ENCODE assay signal across 14 mouse cellular contexts in the genomic region with DNA sequence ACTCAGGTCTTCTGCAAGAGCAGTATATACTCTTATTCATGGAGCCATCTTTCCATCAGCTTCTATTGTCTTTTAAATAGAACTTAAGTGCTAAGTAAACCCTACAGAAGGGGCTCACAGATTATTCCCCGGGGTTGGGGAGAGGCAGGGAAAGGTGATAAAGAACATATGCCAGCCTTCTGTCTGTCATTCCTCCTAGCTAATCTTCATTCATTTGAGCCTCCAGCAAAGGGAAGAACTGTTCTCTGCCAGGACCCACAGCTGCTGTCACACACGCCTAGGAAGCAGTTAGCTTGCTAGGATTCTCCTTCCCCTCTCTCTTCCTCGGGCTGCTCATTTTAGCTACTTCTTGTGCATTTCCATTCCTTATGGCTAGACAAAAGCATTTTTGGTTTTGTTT.
DNase-seq lines count a peak whose midpoint lies in the region; ATAC-seq and TF ChIP-seq lines count a peak whose summit lies in the region.
"Had no signal": no experiment of that assay in that cellular context is flagged by ENCODE, and none has a peak within 500 bp of the region (broad histone marks: within the 10 kb centered on the region; RNA-seq: fewer than 3 reads in every experiment).

No protein-coding gene starts in this region.

- no peak for TF ChIP-seq CTCF in lung, adult 2 months (IDR thresholded peaks at IDR 0.05; ENCODE audit: insufficient read depth, low read length)
- no peak for TF ChIP-seq CTCF in layer of hippocampus, adult 2 months (conservative IDR thresholded peaks at IDR 0.05)

- H3K27me3 ChIP-seq in heart, embryonic 11.5 days (ENCODE audit: control insufficient read depth, insufficient read depth, low read length) = no peaks in the 10 kb centered on the region
- H3K27me3 ChIP-seq in lung, embryonic 15.5 days = no peaks in the 10 kb centered on the region
- H3K27me3 ChIP-seq in forebrain, embryonic 14.5 days (replicated peaks; ENCODE audit: control insufficient read depth, insufficient read depth, low read length) = no peaks in the 10 kb centered on the region
- no peaks in the 10 kb centered on the region for H3K27me3 ChIP-seq in midbrain, embryonic 16.5 days (ENCODE audit: control insufficient read depth, insufficient read depth, low read depth, low read length)
- H3K27me3 ChIP-seq: intestine, embryonic 15.5 days; liver, embryonic 13.5 days had no signal

- H3K36me3 ChIP-seq in heart, embryonic 11.5 days (ENCODE audit: control insufficient read depth, insufficient read depth, low read length) = no peaks in the 10 kb centered on the region
- H3K36me3 ChIP-seq in lung, embryonic 15.5 days = no peaks in the 10 kb centered on the region
- no peaks in the 10 kb centered on the region for H3K36me3 ChIP-seq in forebrain, embryonic 14.5 days (ENCODE audit: control insufficient read depth, insufficient read depth, low read length)
- H3K36me3 ChIP-seq in midbrain, embryonic 16.5 days (ENCODE audit: control insufficient read depth, insufficient read depth, low read length) = no peaks in the 10 kb centered on the region
- H3K36me3 ChIP-seq: heart, embryonic 10.5 days; intestine, embryonic 15.5 days; liver, embryonic 13.5 days had no signal

- no peak for ATAC-seq in heart, embryonic 11.5 days (replicated peaks; ENCODE audit: insufficient number of reproducible peaks, low FRiP score, low TSS enrichment)
- peak; percentile 58; the same call in 1 of the 2 replicates for ATAC-seq in lung, embryonic 15.5 days (ENCODE audit: borderline replicate concordance, extremely low read depth, low FRiP score, low TSS enrichment)
- ATAC-seq in forebrain, embryonic 14.5 days = peak; percentile 83
- ATAC-seq in midbrain, embryonic 16.5 days = 0 out of 2 replicates have a peak, but pooled peaks have one; percentile 14
- ATAC-seq: intestine, embryonic 15.5 days had no signal

- H3K4me2 ChIP-seq in heart, embryonic 11.5 days = no peak overlapping the region
- H3K4me2 ChIP-seq in lung, embryonic 15.5 days = no peak overlapping the region
- no peak overlapping the region for H3K4me2 ChIP-seq in forebrain, embryonic 14.5 days (ENCODE audit: low read length)
- H3K4me2 ChIP-seq in midbrain, embryonic 16.5 days (ENCODE audit: low read length) = no peak overlapping the region
- H3K4me2 ChIP-seq: intestine, embryonic 15.5 days; liver, embryonic 13.5 days had no signal

- no peak for DNase-seq in heart, adult 11 months
- no peak for DNase-seq in lung, adult 2 months
- peak; percentile 81 for DNase-seq in forebrain, embryonic 14.5 days (ENCODE audit: low spot score)
- no peak for DNase-seq in layer of hippocampus, adult 2 months (ENCODE audit: low spot score in 2 of 2)
- no peak for DNase-seq in spleen, adult 12 weeks (ENCODE audit: low spot score)
- DNase-seq: B cell, adult 2 months; cerebellum, adult 9-11 months; liver, embryonic 13.5 days had no signal

- no peak overlapping the region for H3K9ac ChIP-seq in heart, embryonic 11.5 days (ENCODE audit: low read depth, low read length)
- no peak overlapping the region for H3K9ac ChIP-seq in lung, embryonic 15.5 days
- no peak overlapping the region for H3K9ac ChIP-seq in forebrain, embryonic 14.5 days (ENCODE audit: low read length)
- no peak overlapping the region for H3K9ac ChIP-seq in midbrain, embryonic 16.5 days (ENCODE audit: low read depth, low read length)
- H3K9ac ChIP-seq: intestine, embryonic 15.5 days; liver, embryonic 13.5 days had no signal

- peak overlapping the region; percentile 41; the same call in 1 of the 2 replicates for H3K27ac ChIP-seq in heart, embryonic 11.5 days (ENCODE audit: low read depth, low read length)
- peak overlapping the region; percentile 62 for H3K27ac ChIP-seq in lung, embryonic 15.5 days
- peak overlapping the region; percentile 40; the same call in 1 of the 2 replicates for H3K27ac ChIP-seq in forebrain, embryonic 14.5 days (ENCODE audit: low read depth, low read length)
- no peak overlapping the region for H3K27ac ChIP-seq in midbrain, embryonic 16.5 days (ENCODE audit: low read length)
- H3K27ac ChIP-seq in layer of hippocampus, adult 2 months = no peak overlapping the region
- H3K27ac ChIP-seq: heart, embryonic 10.5 days; intestine, embryonic 15.5 days; kidney, postnatal 0 days; liver, embryonic 13.5 days had no signal

- H3K9me3 ChIP-seq in heart, embryonic 11.5 days (replicated peaks; ENCODE audit: control insufficient read depth, low read length) = no peaks in the 10 kb centered on the region
- no peaks in the 10 kb centered on the region for H3K9me3 ChIP-seq in lung, embryonic 15.5 days
- no peaks in the 10 kb centered on the region for H3K9me3 ChIP-seq in forebrain, embryonic 14.5 days (replicated peaks; ENCODE audit: control insufficient read depth, low read length)
- H3K9me3 ChIP-seq in midbrain, embryonic 16.5 days (replicated peaks; ENCODE audit: control insufficient read depth, low read length, poor library complexity, severe bottlenecking) = no peaks in the 10 kb centered on the region
- H3K9me3 ChIP-seq: heart, embryonic 10.5 days; intestine, embryonic 15.5 days; liver, embryonic 13.5 days had no signal

- peaks cover 7% of the 10 kb centered on the region for H3K4me1 ChIP-seq in heart, embryonic 11.5 days (ENCODE audit: control insufficient read depth, insufficient read depth, low read length)
- H3K4me1 ChIP-seq in lung, embryonic 15.5 days = peaks cover 11% of the 10 kb centered on the region; the same call in 1 of the 2 replicates
- H3K4me1 ChIP-seq in lung, adult 2 months (ENCODE audit: control insufficient read depth, insufficient read depth, low read length) = no peaks in the 10 kb centered on the region
- H3K4me1 ChIP-seq in forebrain, embryonic 14.5 days (ENCODE audit: control insufficient read depth, insufficient read depth, low read length) = peaks cover 7% of the 10 kb centered on the region
- H3K4me1 ChIP-seq in midbrain, embryonic 16.5 days (ENCODE audit: control insufficient read depth, insufficient read depth, low read length) = no peaks in the 10 kb centered on the region
- H3K4me1 ChIP-seq: intestine, embryonic 15.5 days; liver, embryonic 13.5 days had no signal

- WGBS in heart, embryonic 11.5 days (ENCODE audit: insufficient replicate concordance) = 12% methylated on average over 3 of the region's 3 CpGs
- 25% methylated on average over 3 of the region's 3 CpGs for WGBS in lung, embryonic 15.5 days
- WGBS in lung, adult 2 months = 46% methylated on average over 3 of the region's 3 CpGs
- WGBS in forebrain, embryonic 14.5 days = 39% methylated on average over 3 of the region's 3 CpGs
- 43% methylated on average over 3 of the region's 3 CpGs for WGBS in midbrain, embryonic 16.5 days

- no peak for TF ChIP-seq POLR2A in lung, adult 2 months (IDR thresholded peaks at IDR 0.05; ENCODE audit: borderline replicate concordance, extremely low read depth, low read depth, low read length)

- no peak overlapping the region for H3K4me3 ChIP-seq in heart, embryonic 11.5 days (ENCODE audit: low read depth, low read length)
- H3K4me3 ChIP-seq in lung, embryonic 15.5 days = no peak overlapping the region
- H3K4me3 ChIP-seq in lung, adult 2 months (replicated peaks; ENCODE audit: extremely low read depth, low read depth, low read length) = no peak overlapping the region
- no peak overlapping the region for H3K4me3 ChIP-seq in forebrain, embryonic 14.5 days (ENCODE audit: low read depth, low read length)
- H3K4me3 ChIP-seq in midbrain, embryonic 16.5 days (ENCODE audit: low read depth, low read length) = no peak overlapping the region
- no peak overlapping the region for H3K4me3 ChIP-seq in layer of hippocampus, adult 2 months
- H3K4me3 ChIP-seq: heart, embryonic 10.5 days; intestine, embryonic 15.5 days; liver, embryonic 13.5 days had no signal

Comparison
In these comparisons a context has a peak if more than half of its experiments do, and no peak if none do; other contexts are left out.
1. H3K27ac ChIP-seq: peak in heart, embryonic 11.5 days (single experiment), lung, embryonic 15.5 days (single experiment) and forebrain, embryonic 14.5 days (single experiment); none in midbrain, embryonic 16.5 days (single experiment) and layer of hippocampus, adult 2 months (single experiment).